Mouse (Mus musculus) megakaryocyte progenitor cell, adult 5-6 weeks (primary cell): ENCODE measurements at regions not wholly inside any gene's neighbourhood (a gene's known extent, or its start where the extent isn't known, plus 50 kb on each side); places are given as distances from the start of the nearest gene placed in this dataset.
"Not testable (repeated sequence)": the region's sequence is repeated elsewhere in the genome, so short reads cannot be mapped to it uniquely, and the experiment has no call there.

ENCODE experiments used
- ATAC-seq: replicated peaks from 2 replicates; pipeline ENCODE4 v1.8.0; 2016; ENCODE audit warnings: mild to moderate bottlenecking, moderate TSS enrichment, inconsistent platforms; ENCODE audit not compliant: poor library complexity

DNA sequence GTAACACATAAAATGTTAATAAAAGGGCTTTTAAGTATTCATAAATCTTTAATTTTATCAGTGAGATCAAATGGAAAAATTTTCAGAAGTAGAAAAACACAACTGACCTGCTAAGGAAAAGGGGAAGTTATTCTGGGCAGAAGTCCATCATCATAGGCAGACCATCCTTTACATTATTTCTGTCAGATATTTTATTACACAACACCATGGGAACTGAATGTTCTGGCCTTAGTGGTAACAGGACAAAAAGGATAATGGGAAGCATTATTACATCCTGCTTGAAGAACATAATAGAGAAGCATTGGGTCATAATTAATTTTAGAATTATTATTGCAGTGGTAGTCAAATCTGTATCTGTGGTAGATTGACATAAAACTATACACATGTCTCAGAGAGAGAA lies 603.5 kb upstream of the Gje1 start:
- ATAC-seq: peak; percentile 58

DNA sequence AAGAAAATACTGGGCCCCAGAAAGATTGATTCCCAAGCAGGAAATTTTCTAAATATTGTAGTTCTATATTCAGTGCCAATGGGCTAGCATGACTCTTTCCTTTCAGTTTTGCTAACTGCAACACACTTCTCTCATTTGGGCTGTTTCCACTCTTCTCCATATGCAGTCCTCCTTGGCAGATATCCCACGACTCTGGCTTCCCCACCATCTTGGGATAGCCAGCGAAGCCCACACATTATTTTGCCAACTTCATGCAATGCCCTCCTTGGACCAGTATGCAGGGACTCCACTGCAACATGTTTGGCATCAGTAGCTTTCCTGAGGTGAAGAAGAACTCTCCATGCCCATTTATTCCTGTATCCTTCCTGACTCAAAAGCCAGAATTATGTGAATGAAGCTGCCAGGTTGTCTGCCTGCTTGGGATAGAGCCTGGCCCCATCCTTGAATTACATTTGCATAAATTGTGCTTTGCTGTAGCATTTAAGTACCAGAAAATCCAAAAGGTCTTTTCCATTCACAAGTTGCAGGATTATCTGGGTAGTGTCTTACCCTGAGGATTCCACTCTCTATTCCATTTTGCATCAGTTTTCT lies 599.1 kb upstream of the Gje1 start:
- ATAC-seq: no peak

DNA sequence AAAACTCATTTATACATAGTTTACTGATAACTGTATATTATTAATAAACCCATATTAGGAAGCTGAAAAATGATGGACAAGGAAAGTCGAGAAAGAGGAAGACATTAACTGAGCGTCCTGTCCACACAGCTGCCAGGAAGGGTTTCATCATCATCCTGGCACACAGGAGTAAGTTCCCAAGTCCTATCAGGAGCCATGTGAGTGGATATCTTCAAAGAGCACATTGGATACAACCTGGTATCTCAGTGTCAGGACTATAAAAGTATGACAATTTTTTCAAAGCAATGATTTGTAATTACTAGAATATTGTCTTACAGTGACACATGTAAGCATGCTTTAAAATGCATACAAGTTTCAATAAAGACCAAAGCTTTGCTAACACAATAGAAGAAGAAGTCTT lies 592.6 kb upstream of the Gje1 start:
- ATAC-seq: no peak

DNA sequence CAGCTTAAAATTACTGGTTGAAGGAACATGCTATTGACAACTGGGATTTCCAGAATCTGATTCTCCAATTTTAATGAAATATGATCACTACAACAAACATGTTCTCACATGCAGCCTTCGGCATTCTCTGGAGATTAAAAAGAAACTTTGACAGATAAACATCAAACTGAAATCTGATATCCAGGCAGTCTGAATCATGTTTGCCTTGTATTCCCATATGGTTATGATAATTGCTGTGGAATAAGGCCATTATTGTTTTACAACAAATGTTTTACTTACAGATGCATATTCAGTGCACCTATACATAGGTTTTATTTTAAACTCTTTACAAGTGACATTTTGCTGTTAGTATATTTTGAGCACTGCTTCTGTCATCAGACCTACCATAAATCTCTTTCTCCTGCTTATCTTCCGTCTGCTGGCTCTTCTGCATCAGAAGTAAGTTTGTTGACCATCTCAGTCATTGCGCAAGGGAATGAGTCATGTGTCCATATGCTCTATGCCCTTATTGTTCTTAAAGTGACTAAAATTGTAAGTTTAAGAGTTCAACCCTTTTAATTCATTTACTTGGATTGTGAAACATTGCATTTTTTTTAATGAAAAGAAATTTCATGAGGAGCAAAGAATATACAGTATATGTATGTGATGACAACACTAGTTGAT lies 587.9 kb upstream of the Gje1 start:
- no peak for ATAC-seq

DNA sequence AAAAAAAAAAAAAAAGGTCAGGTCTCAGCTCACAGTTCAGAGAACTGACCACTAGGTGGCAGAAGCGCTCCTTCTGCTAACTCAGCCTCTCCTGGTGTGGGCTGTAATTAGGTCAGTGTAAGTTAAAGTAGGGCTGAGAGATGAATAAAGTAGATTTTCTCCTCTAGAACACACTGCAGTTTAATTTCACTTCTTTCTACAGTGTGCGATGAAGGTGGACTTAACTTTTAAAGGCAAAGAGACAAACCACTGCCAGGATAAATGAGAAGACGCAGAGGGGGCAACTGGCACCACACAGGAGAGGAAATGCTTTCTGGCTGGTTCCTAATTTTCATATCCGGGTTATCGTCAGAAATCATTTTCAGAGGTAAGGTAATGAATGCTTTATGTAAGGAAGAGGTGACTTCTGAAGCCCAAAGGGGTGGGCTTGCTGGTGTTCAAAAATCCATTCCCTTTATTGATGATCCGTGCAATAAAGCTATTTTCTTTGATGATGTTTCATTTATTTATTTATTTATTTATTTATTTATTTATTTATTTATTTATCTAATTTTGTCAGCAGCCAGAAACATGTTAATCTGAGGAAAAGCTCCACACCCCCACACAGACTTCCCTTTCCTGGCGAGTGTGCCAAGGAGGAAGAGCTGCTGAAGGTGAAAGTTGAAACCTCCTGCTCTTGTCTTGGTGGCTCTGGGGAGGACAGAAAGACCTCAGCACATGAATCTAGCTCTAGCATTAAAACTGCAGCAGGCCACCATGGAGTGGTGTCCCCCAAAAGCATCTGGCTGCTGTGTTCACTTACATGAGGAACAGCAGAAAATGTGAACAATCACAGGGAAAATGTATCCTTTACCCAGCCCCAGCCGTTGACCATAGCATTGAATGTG lies 582.4 kb upstream of the Gje1 start:
- ATAC-seq: peak; percentile 97

DNA sequence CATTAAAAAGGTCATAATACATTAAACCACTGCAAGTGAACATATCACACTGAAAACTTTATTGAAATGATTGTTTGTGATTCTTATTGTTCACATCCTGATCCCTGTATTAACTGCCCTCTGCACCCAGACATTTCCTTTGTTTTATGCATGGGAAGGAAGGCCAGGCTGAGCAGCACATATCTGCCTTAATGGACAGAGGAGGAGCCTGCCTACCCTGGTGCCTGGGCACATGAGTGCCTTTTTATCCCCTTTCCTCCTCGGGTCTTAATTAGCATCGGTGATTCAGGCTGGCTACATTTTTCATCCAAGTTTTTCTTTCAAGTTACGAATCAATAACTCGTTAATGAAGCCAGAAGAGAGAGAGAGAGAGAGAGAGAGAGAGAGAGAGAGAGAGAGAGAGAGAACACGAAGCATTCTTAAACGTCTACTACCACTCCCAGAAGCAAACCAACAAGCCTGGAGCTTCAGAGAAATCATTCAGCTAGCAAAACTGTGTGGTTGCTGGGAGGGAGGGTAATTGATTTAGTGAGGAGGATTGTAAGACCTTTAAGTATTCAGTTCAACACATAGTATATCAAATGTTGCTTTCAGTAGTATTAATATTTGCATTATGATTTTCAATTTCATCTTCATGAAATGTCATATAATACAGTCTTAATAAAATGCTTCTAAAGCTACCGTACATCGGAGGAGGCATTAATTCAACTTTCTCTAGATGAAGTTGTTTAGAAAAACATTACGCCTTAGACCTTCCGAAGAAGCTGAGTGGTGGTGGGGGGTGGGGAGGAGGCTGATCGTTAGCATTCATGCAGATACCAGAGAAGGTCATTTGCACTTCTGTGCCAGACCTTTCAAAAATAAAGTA lies 581.6 kb upstream of the Gje1 start:
- no peak for ATAC-seq

DNA sequence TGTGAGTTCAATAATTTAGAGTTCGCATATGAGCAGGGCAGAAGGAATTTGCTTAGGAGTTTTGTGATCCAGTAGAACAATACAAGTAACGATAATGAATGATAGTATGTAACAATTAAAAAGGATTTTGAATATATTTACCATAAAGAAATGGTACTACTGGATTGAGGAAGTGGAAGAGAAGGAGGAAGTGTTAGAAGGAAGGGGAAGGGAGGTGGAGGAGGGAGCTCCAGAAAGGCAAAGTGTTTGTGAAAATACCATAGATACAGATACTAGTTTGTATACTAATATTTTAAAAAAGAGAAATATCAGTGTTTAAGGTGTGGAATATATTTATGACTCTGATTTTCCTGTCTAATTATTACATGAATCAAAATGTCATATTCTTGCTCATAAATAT lies 579.2 kb upstream of the Gje1 start:
- peak; percentile 56; the same call in 1 of the 2 replicates for ATAC-seq

DNA sequence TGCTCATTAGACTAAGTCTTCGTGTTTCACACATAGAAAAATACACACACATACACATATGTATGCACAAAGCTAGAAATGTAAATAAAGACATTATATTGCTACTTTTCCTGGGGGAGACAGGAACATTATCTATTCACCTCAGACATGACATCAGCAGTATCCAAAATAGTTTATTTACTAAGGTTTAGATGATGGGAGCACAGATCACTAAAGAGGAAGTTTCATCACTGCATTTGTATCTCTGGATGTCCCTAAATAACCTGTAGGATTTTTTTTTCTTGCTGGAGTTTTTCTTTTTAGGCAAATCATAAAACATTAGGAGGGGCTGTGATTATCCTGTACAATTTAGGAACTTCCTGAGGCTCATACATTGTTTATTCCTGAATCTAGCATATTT lies 576.1 kb upstream of the Gje1 start:
- ATAC-seq: no peak

DNA sequence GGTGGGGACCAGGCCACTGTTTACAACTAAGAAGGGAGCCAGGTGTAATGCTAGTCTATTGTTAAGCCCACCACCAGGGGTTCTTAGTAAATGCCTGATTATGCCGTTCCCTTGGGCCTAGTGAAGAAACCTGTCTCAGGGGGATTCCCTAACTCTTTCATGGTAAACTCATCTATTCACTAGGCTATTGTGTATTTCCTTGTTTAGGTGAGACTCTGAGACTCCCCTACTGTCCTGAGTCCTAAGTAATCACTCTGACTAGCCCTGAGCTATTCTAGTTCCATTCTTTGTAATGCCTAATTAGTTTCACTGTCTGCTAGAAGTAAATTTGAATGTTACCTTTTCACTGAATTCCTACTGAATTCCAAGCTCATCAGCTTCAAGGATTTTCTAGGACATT lies 545.3 kb upstream of the Gje1 start:
- ATAC-seq: not testable (repeated sequence)

DNA sequence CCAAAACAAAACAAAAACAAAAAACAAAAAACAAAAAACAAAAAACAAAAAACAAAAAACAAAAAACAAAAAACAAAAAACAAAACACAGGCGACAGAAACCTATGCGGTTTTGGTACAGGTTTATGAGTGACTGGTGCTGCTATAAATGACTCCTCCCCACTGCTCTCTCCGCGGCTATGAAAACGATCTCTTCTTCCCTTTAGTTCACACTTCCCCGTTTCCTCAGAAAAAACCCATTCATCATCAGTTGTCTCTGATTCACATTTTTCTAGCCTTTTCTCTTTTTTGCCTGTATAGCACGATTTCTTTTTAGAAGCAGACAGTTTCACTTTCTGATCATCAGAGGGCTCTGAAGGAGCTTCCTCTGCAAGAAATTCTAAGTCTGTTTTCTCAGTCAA lies 544.3 kb upstream of the Gje1 start:
- ATAC-seq: peak; percentile 61

DNA sequence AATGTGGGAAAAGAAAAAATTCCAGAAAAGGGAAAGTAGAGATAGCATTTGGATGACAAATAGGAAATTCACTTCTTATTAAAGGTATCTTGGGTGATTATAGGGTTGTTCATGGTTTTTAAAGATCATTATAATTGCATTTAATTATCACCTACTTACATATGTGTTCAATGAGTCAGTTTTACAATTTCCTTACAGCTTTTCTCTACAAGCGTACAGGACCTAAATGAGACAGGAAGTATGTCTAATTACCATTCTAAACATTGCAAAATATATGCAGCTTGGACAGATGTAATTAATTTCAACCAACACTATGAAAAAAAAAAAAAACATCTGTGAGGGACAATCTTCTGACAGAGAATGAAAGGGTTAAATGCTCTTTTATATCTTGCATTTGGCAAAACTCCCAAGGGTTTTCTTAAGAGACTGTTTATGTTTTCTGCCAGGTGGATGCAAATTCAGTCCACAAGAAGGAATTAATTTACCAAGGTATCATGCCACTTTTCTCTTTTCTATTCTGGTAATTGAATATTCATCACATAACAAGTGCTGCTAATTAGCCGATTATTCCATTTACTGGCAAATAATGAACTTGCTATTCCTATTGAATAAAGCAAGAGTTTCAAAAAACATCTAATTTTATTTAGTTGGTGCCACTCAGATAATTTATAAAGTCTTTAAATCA lies 531.5 kb upstream of the Gje1 start:
- no peak for ATAC-seq

DNA sequence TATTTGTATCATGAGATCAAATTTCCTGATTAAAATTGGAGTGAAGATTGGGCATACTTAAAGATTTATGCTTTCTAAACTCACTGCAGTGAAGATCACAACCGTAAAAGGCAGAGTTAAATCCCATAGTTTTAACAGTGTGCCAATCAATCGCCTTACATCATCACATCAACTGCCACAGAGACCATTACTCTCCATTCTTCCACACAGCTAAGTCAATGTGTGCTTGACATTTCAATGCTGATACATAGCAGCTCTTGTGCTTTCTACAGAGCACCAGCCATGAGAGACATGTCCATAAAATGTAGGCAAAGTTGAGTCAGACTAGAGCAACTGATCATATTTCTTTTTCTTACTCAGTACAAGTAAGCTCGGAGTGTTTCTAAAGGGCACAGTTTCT lies 530.9 kb upstream of the Gje1 start:
- no peak for ATAC-seq

DNA sequence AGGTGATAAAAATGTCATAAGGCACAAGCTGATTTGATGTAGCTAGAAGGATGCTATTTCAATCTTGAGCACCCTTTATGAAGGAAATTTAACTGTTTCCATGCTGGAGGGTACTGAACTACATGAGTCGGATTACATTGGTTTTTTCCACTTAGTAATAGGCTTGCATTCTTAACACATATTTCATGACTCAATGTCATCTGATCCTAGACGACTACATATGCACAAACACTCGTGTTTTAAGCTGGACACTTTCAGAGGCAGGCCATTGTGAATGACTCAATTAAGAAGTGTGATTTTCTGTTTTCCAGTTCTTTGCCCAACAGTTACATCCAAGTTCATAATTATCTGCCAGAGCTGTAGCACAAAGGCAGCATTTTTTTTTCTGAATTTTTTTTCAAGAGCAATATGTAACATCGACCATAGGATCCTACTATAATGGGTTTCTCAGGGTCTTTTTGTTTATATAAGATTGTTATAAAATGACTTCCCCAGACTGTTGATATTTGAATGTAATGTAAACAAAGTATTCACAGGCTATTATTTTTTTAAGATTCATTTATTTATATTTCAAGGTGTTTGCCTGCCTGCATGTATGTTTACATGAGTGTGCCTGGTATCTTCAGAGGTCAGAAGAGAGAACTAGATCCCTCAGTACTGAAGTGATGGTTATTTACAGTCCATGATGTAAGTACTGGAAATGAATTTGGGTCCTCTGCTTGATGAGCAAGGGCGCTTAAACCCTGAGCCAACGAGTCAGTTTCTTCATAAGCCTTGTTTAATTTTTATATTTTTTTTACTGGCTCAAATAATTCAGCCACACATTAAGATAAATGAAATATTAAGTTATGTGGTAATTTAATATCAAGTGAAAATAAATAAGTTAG lies 526.6 kb upstream of the Gje1 start:
- no peak for ATAC-seq

DNA sequence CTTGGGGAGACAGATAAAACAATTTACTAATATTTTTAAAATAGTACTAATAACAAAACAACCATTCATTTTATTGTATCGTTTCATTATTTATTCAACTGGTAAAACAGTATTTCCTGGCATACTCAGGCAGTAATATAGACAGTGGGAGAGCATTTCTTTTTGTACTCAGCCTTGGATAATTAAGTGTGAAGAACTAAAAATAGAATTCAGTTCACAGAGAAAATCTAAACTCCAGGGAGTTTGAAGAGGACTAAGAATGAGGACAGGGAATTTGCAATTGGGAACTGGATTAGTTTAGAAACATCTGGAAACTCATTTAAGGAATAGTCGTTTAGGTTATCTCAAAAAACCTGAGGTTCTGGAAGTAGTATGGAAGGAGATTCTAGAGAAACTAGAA lies 525.4 kb upstream of the Gje1 start:
- no peak for ATAC-seq

DNA sequence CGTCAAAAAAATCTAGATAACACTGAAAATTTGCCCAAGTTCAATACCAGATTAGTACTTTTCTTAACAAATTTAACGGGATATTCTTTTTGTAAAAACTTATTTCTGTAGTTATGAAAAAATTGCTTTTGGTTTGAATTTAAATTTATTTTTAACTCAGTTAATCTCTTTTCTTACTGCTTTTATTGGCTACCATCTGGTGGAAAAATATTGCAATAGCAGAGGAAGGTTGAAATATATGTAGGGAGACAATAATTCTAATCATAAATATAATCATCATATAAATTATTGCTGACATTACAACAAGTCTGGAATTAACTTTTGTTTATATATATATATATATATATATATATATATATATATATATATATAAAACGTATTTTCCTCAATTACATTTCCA lies 500.9 kb upstream of the Gje1 start:
- no peak for ATAC-seq

DNA sequence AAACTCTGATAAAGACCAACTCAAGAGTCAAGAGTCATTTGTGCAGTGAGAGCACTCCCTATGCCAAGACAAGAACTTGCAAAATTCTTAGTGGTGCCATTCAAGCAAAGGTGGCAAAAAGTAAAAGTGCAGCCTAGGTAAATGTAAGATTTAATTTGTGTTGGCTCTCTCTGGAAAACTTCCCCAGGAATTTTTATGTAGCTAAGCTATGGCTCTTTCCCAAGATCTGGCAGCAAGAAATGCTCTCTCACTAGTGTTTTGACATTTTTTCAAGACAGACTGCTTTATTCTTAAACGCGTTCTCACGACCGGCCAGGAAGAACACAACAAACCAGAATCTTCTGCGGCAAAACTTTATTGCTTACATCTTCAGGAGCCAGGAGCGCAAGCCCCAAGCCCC lies 461.6 kb upstream of the Gje1 start:
- ATAC-seq: no peak

DNA sequence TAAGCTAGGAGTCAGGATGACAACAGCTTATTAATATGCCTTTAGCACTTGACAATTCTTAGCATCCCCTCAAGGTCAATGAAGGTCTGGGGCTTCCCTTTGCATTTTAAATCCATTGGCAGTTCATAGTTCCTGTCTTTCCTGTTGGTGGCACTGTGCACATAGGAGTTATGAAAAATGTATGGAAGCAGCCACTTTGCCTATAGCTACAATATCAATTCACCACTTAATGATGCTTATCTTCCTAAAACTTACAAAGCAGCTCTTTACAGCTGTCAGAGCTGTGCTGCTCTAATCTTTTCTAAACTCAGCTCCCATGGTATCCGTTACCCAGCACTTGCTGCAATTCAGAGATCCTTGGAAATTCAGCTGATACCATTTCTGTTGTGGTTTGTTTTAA lies 456.4 kb upstream of the Gje1 start:
- ATAC-seq: no peak

DNA sequence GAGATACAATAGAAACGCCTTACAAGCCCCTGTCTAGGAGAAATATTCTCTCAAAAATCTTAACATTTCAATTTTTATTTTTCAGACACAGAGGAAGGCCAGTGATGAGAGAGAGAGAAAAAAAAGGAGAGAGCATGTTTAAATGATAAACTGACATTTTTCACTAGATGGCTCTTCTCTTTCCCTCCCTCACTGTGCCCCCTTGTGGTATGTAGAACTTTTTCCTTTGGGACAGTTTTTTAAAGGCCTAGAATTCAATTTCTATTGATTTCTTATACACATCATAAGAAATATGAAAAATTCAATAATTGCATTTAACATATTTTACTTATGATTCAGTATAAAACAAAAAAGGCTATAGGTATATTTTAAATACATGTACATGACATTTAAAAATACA lies 454.5 kb upstream of the Gje1 start:
- ATAC-seq: no peak

DNA sequence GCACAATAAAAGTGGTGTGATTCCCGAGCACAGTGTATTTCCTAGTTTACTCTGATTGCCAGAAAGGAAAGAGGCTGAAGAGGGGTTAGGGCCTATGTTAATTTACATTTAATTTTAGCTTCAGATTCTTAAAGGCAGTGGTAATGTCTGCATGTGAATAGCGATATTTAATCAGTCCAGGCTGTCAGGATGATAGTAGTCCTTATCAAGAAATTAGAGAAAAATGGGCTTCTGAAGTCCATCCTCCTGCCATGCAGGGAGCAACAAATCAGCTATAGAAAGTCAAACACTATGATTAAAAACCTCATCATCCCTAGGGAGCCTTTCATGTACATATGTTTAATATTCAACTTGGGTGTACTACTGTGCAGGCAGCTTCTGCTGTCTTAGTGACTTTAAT lies 422.7 kb upstream of the Gje1 start:
- no peak for ATAC-seq
